Mouse (Mus musculus): ENCODE results near the gene 4931406P16Rik. TPM values are rescaled to one million over a fixed set of nuclear protein-coding genes. Genes with fewer than 3 reads are reported as not detected.

4931406P16Rik gene
- polyA plus RNA-seq (2012; rRNA removed), result 20.6 and 28.1 TPM in 2 replicates

DNA sequence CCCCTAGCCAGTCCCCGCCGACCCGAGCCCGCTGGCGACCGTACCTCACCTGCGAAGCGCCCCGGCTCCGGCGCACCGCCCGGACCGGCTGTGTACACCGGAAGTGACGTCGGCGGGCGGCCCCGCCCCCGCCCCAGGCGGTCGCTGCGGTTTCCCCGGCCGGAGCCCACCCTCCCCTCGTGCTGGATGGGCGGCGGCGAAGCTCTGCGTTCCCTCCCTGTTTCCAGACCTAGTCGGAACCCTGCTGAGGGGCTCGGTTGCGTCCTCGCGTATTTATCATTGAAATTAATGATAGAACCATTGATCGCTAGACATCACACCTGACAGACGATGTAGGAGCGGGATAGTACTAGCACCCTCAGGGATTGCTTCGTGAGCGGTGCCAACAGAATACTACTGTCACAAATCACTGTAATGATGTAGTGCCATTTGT is at the start of gene 4931406P16Rik:
Gene 4931406P16Rik, minus strand, starts transcription at position 109 of the 433 bp plus-strand sequence.

GRCm38 (mm10) chr7:34250738-34251137 is 62.6 kb downstream of the 4931406P16Rik start, which contains the start of gene Gm6096:
TSS of gene Gm6096 (plus strand) at chr7:34251038.

GRCm38 (mm10) chr7:34230116-34230515 is 83.2 kb downstream of the 4931406P16Rik start, which contains the start of gene Gpi1:
TSS of gene Gpi1 (minus strand) at chr7:34230336.

GRCm38 (mm10) chr7:34196132-34197128 is 116.9 kb downstream of the 4931406P16Rik start, which contains the start of gene Pdcd2l:
TSS of gene Pdcd2l (minus strand) at chr7:34196661.

Other genes starting within 250 kb of the 4931406P16Rik start
- not detected in 2 replicates for gene Scgb1b30, start 218.1 kb downstream of the 4931406P16Rik start, polyA plus RNA-seq (2012; rRNA removed)
- 26.6 and 37.1 TPM in 2 replicates for gene Wtip, start 180.3 kb downstream of the 4931406P16Rik start, polyA plus RNA-seq (2012; rRNA removed)
- 194 and 377 TPM in 2 replicates for gene Uba2, start 144.0 kb downstream of the 4931406P16Rik start, polyA plus RNA-seq (2012; rRNA removed)
- 44.8 and 48.6 TPM in 2 replicates for gene Pdcd2l, start 116.9 kb downstream of the 4931406P16Rik start, polyA plus RNA-seq (2012; rRNA removed)
- 201 and 291 TPM in 2 replicates for gene Gpi1, start 83.2 kb downstream of the 4931406P16Rik start, polyA plus RNA-seq (2012; rRNA removed)
- not detected in 2 replicates for gene Gm6096, start 62.5 kb downstream of the 4931406P16Rik start, polyA plus RNA-seq (2012; rRNA removed)
- gene Lsm14a, start 79.8 kb upstream of the 4931406P16Rik start, polyA plus RNA-seq (2012; rRNA removed), result 107 and 117 TPM in 2 replicates